Mouse (Mus musculus) megakaryocyte progenitor cell, adult 5-6 weeks (primary cell): ENCODE data around the gene Plaur. TPM values are rescaled to one million over a fixed set of nuclear protein-coding genes. Genes with fewer than 3 reads are reported as not detected.
"Not testable (repeated sequence)": the region's sequence is repeated elsewhere in the genome, so short reads cannot be mapped to it uniquely, and the experiment has no call there.

Experiments used
- ATAC-seq: replicated peaks from 2 replicates; pipeline ENCODE4 v1.8.0; 2016; ENCODE audit warnings: mild to moderate bottlenecking, moderate TSS enrichment, inconsistent platforms; ENCODE audit not compliant: poor library complexity
- total RNA-seq, 2 experiments: library from RNA; stranded (forward) in 1 of 2; stranded (reverse) in 1 of 2; fragments of 157-497, 149-512 nt in 1 of 2; fragments of 200-1000 nt in 1 of 2; gene quantifications; 2 replicates each; pipeline versions ENCODE4 v1.2.3 to v1.2.4; 2015 to 2017

The Plaur gene
- total RNA-seq, 2 experiments from 2014 or later: 17.9 to 27.6 TPM

GRCm38 (mm10) chr7:24506065-24506459 is 43.8 kb downstream of the Plaur start:
- no peak for ATAC-seq

GRCm38 (mm10) chr7:24506476-24506837 is 44.2 kb downstream of the Plaur start:
- ATAC-seq: no peak

GRCm38 (mm10) chr7:24506838-24507725 is 44.8 kb downstream of the Plaur start, which contains the start of gene Zfp428:
Zfp428 (plus strand) TSS chr7:24507006.
- peak; percentile 62 for ATAC-seq

- peak; percentile 9; the same call in 1 of the 2 replicates for ATAC-seq
Observed at GRCm38 (mm10) chr7:24507726-24508114, 45.4 kb downstream of the Plaur start.

GRCm38 (mm10) chr7:24512355-24512754 is 50.1 kb downstream of the Plaur start, which contains the start of gene AC161166.1:
AC161166.1 (minus strand) TSS chr7:24512455.
- no peak for ATAC-seq

GRCm38 (mm10) chr7:24516319-24516718 is 54.0 kb downstream of the Plaur start:
- ATAC-seq: peak; percentile 70

- no peak for ATAC-seq
Observed at GRCm38 (mm10) chr7:24517077-24517476, 54.8 kb downstream of the Plaur start.

GRCm38 (mm10) chr7:24517654-24518053 is 55.4 kb downstream of the Plaur start:
- ATAC-seq: no peak

- ATAC-seq: no peak
Observed at GRCm38 (mm10) chr7:24519130-24519529, 56.8 kb downstream of the Plaur start.

- ATAC-seq: not testable (repeated sequence)
Observed at GRCm38 (mm10) chr7:24520054-24520453, 57.8 kb downstream of the Plaur start.

GRCm38 (mm10) chr7:24522805-24523204 is 60.5 kb downstream of the Plaur start:
- ATAC-seq: no peak

GRCm38 (mm10) chr7:24523723-24524122 is 61.4 kb downstream of the Plaur start:
- ATAC-seq: no peak

- no peak for ATAC-seq
Observed at GRCm38 (mm10) chr7:24524978-24525377, 62.7 kb downstream of the Plaur start.

Other genes starting within 250 kb of the Plaur start
- 4.7 and 6.0 TPM in 2 replicates for gene Zfp109, start 224.9 kb upstream of the Plaur start, total RNA-seq (2015)
- gene Zfp109, start 224.9 kb upstream of the Plaur start, total RNA-seq (2017): 10.3 and 11.0 TPM in 2 replicates
- 1.2 and 2.1 TPM in 2 replicates for gene Zfp108, start 207.7 kb upstream of the Plaur start, total RNA-seq (2015)
- gene Zfp108, start 207.7 kb upstream of the Plaur start, total RNA-seq (2017): 1.5 and 2.3 TPM in 2 replicates
- 0.39 and 1.1 TPM in 2 replicates for gene Zfp93, start 192.1 kb upstream of the Plaur start, total RNA-seq (2015)
- gene Zfp93, start 192.1 kb upstream of the Plaur start, total RNA-seq (2017): 1.5 and 2.4 TPM in 2 replicates
- gene Zfp61, start 161.3 kb upstream of the Plaur start, total RNA-seq (2015): 6.6 and 10.5 TPM in 2 replicates
- 22.7 and 29.0 TPM in 2 replicates for gene Zfp61, start 161.3 kb upstream of the Plaur start, total RNA-seq (2017)
- gene Zfp94, start 145.8 kb upstream of the Plaur start, total RNA-seq (2015): 2.5 and 3.6 TPM in 2 replicates
- 2.7 and 5.0 TPM in 2 replicates for gene Zfp94, start 145.8 kb upstream of the Plaur start, total RNA-seq (2017)
- gene Tescl, start 128.5 kb upstream of the Plaur start, total RNA-seq (2015): not detected in 2 replicates
- gene Tescl, start 128.5 kb upstream of the Plaur start, total RNA-seq (2017): not detected in 2 replicates
- not detected in 2 replicates for gene Lypd5, start 113.3 kb upstream of the Plaur start, total RNA-seq (2015)
- not detected in 2 replicates for gene Lypd5, start 113.3 kb upstream of the Plaur start, total RNA-seq (2017)
- gene Kcnn4, start 92.2 kb upstream of the Plaur start, total RNA-seq (2015): 20.5 and 28.0 TPM in 2 replicates
- 48.6 and 57.7 TPM in 2 replicates for gene Kcnn4, start 92.2 kb upstream of the Plaur start, total RNA-seq (2017)
- 10.8 and 18.1 TPM in 2 replicates for gene Smg9, start 62.9 kb upstream of the Plaur start, total RNA-seq (2015)
- gene Smg9, start 62.9 kb upstream of the Plaur start, total RNA-seq (2017): 16.0 and 20.8 TPM in 2 replicates
- gene Irgc1, start 10.2 kb upstream of the Plaur start, total RNA-seq (2015): 0.07 TPM in 1 of 2 replicates, not detected in the other
- not detected in 2 replicates for gene Irgc1, start 10.2 kb upstream of the Plaur start, total RNA-seq (2017)
- gene Cadm4, start 19.5 kb downstream of the Plaur start, total RNA-seq (2015): not detected in 2 replicates
- gene Cadm4, start 19.5 kb downstream of the Plaur start, total RNA-seq (2017): not detected in 2 replicates
- 2.0 and 2.2 TPM in 2 replicates for gene Zfp428, start 44.5 kb downstream of the Plaur start, total RNA-seq (2015)
- 1.3 and 3.6 TPM in 2 replicates for gene Zfp428, start 44.5 kb downstream of the Plaur start, total RNA-seq (2017)
- gene AC161166.1, start 50.0 kb downstream of the Plaur start, total RNA-seq (2015): not detected in 2 replicates
- gene AC161166.1, start 50.0 kb downstream of the Plaur start, total RNA-seq (2017): not detected in 2 replicates
- 3.2 and 4.4 TPM in 2 replicates for gene Irgq, start 68.2 kb downstream of the Plaur start, total RNA-seq (2015)
- gene Irgq, start 68.2 kb downstream of the Plaur start, total RNA-seq (2017): 4.7 and 5.3 TPM in 2 replicates
- not detected in 2 replicates for gene Pinlyp, start 83.6 kb downstream of the Plaur start, total RNA-seq (2015)
- gene Pinlyp, start 83.6 kb downstream of the Plaur start, total RNA-seq (2017): not detected in 2 replicates
- 35.8 and 43.4 TPM in 2 replicates for gene Xrcc1, start 83.8 kb downstream of the Plaur start, total RNA-seq (2015)
- 40.0 and 44.3 TPM in 2 replicates for gene Xrcc1, start 83.8 kb downstream of the Plaur start, total RNA-seq (2017)
- gene Ethe1, start 125.1 kb downstream of the Plaur start, total RNA-seq (2015): 61.3 and 68.9 TPM in 2 replicates
- gene Ethe1, start 125.1 kb downstream of the Plaur start, total RNA-seq (2017): 18.3 and 31.4 TPM in 2 replicates
- 0.12 and 0.15 TPM in 2 replicates for gene Zfp575, start 125.2 kb downstream of the Plaur start, total RNA-seq (2015)
- not detected in 2 replicates for gene Zfp575, start 125.2 kb downstream of the Plaur start, total RNA-seq (2017)
- 3.6 and 4.5 TPM in 2 replicates for gene Phldb3, start 148.3 kb downstream of the Plaur start, total RNA-seq (2015)
- 10.4 and 11.5 TPM in 2 replicates for gene Phldb3, start 148.3 kb downstream of the Plaur start, total RNA-seq (2017)
- gene Lypd3, start 174.1 kb downstream of the Plaur start, total RNA-seq (2015): not detected in 2 replicates
- not detected in 2 replicates for gene Lypd3, start 174.1 kb downstream of the Plaur start, total RNA-seq (2017)
- gene Tex101, start 214.2 kb downstream of the Plaur start, total RNA-seq (2015): not detected in 2 replicates
- gene Tex101, start 214.2 kb downstream of the Plaur start, total RNA-seq (2017): not detected in 2 replicates
- not detected in 2 replicates for gene BC049730, start 246.8 kb downstream of the Plaur start, total RNA-seq (2015)
- not detected in 2 replicates for gene BC049730, start 246.8 kb downstream of the Plaur start, total RNA-seq (2017)